Mouse (Mus musculus): ENCODE measurements at regions not wholly inside any gene's neighbourhood (a gene's known extent, or its start where the extent isn't known, plus 50 kb on each side); places are given as distances from the start of the nearest gene placed in this dataset.

GRCm38 (mm10) chr3:58166628-58167027 is 247.9 kb upstream of the Tsc22d2 start:
- TF ChIP-seq CTCF (IDR thresholded peaks at IDR 0.05; ENCODE audit: borderline replicate concordance, insufficient read depth, low read length) (no peak), POLR2A (IDR thresholded peaks at IDR 0.05; ENCODE audit: low read depth, low read length) (no peak)
- H3K27ac ChIP-seq (ENCODE audit: insufficient read depth, low read length): no peak overlapping the region
- H3K4me3 ChIP-seq (ENCODE audit: insufficient read depth, low read length): no peak overlapping the region
- peaks cover 12% of the 10 kb centered on the region; the same call in 1 of the 2 replicates for H3K4me1 ChIP-seq (ENCODE audit: control insufficient read depth, insufficient read depth, low read length)

- Histone ChIP-seq H3K4me3 (ENCODE audit: insufficient read depth, low read length) (no peak overlapping the region), H3K27ac (ENCODE audit: insufficient read depth, low read length) (no peak overlapping the region), H3K4me1 (ENCODE audit: control insufficient read depth, insufficient read depth, low read length) (peaks cover 12% of the 10 kb centered on the region; the same call in 1 of the 2 replicates)
- TF ChIP-seq POLR2A (IDR thresholded peaks at IDR 0.05; ENCODE audit: low read depth, low read length): no peak
- TF ChIP-seq CTCF (IDR thresholded peaks at IDR 0.05; ENCODE audit: borderline replicate concordance, insufficient read depth, low read length): no peak
Observed at GRCm38 (mm10) chr3:58167121-58167520, 247.4 kb upstream of the Tsc22d2 start.

GRCm38 (mm10) chr3:58167761-58168290 is 246.7 kb upstream of the Tsc22d2 start:
- no peak overlapping the region for H3K4me3 ChIP-seq (ENCODE audit: insufficient read depth, low read length)
- H3K4me1 ChIP-seq (ENCODE audit: control insufficient read depth, insufficient read depth, low read length): peaks cover 14% of the 10 kb centered on the region; the same call in 1 of the 2 replicates
- TF ChIP-seq CTCF (IDR thresholded peaks at IDR 0.05; ENCODE audit: borderline replicate concordance, insufficient read depth, low read length) (no peak), POLR2A (IDR thresholded peaks at IDR 0.05; ENCODE audit: low read depth, low read length) (no peak)
- H3K27ac ChIP-seq (ENCODE audit: insufficient read depth, low read length): peak overlapping the region; percentile 74

GRCm38 (mm10) chr3:58168522-58169185 is 245.9 kb upstream of the Tsc22d2 start:
- Histone ChIP-seq H3K27ac (ENCODE audit: insufficient read depth, low read length) (peak overlapping the region; percentile 74), H3K4me3 (ENCODE audit: insufficient read depth, low read length) (no peak overlapping the region), H3K4me1 (ENCODE audit: control insufficient read depth, insufficient read depth, low read length) (peaks cover 14% of the 10 kb centered on the region; the same call in 1 of the 2 replicates)
- TF ChIP-seq CTCF (IDR thresholded peaks at IDR 0.05; ENCODE audit: borderline replicate concordance, insufficient read depth, low read length): no peak
- no peak for TF ChIP-seq POLR2A (IDR thresholded peaks at IDR 0.05; ENCODE audit: low read depth, low read length)

- Histone ChIP-seq H3K27ac (ENCODE audit: insufficient read depth, low read length) (no peak overlapping the region), H3K4me1 (ENCODE audit: control insufficient read depth, insufficient read depth, low read length) (0 out of 2 replicates have a peak, but pooled peaks cover 11% of the 10 kb centered on the region), H3K4me3 (ENCODE audit: insufficient read depth, low read length) (no peak overlapping the region)
- TF ChIP-seq CTCF (IDR thresholded peaks at IDR 0.05; ENCODE audit: borderline replicate concordance, insufficient read depth, low read length): no peak
- TF ChIP-seq POLR2A (IDR thresholded peaks at IDR 0.05; ENCODE audit: low read depth, low read length): no peak
Observed at GRCm38 (mm10) chr3:58169786-58170185, 244.7 kb upstream of the Tsc22d2 start.

GRCm38 (mm10) chr3:58172096-58172495 is 242.4 kb upstream of the Tsc22d2 start:
- Histone ChIP-seq H3K4me3 (ENCODE audit: insufficient read depth, low read length) (no peak overlapping the region), H3K27ac (ENCODE audit: insufficient read depth, low read length) (peak overlapping the region; percentile 5; the same call in 1 of the 2 replicates), H3K4me1 (ENCODE audit: control insufficient read depth, insufficient read depth, low read length) (0 out of 2 replicates have a peak, but pooled peaks cover 5% of the 10 kb centered on the region)
- TF ChIP-seq POLR2A (IDR thresholded peaks at IDR 0.05; ENCODE audit: low read depth, low read length) (no peak), CTCF (IDR thresholded peaks at IDR 0.05; ENCODE audit: borderline replicate concordance, insufficient read depth, low read length) (no peak)

- Histone ChIP-seq H3K27ac (ENCODE audit: insufficient read depth, low read length) (no peak overlapping the region), H3K4me3 (ENCODE audit: insufficient read depth, low read length) (no peak overlapping the region), H3K4me1 (ENCODE audit: control insufficient read depth, insufficient read depth, low read length) (0 out of 2 replicates have a peak, but pooled peaks cover 5% of the 10 kb centered on the region)
- no peak for TF ChIP-seq CTCF (IDR thresholded peaks at IDR 0.05; ENCODE audit: borderline replicate concordance, insufficient read depth, low read length)
- no peak for TF ChIP-seq POLR2A (IDR thresholded peaks at IDR 0.05; ENCODE audit: low read depth, low read length)
Observed at GRCm38 (mm10) chr3:58173821-58174220, 240.7 kb upstream of the Tsc22d2 start.

GRCm38 (mm10) chr3:58181715-58182114 is 232.8 kb upstream of the Tsc22d2 start:
- no peaks in the 10 kb centered on the region for H3K4me1 ChIP-seq (ENCODE audit: control insufficient read depth, insufficient read depth, low read length)
- no peak overlapping the region for H3K27ac ChIP-seq (ENCODE audit: insufficient read depth, low read length)
- TF ChIP-seq CTCF (IDR thresholded peaks at IDR 0.05; ENCODE audit: borderline replicate concordance, insufficient read depth, low read length) (no peak), POLR2A (IDR thresholded peaks at IDR 0.05; ENCODE audit: low read depth, low read length) (no peak)
- H3K4me3 ChIP-seq (ENCODE audit: insufficient read depth, low read length): no peak overlapping the region

GRCm38 (mm10) chr3:58182299-58182698 is 232.2 kb upstream of the Tsc22d2 start:
- H3K27ac ChIP-seq (ENCODE audit: insufficient read depth, low read length): no peak overlapping the region
- TF ChIP-seq CTCF (IDR thresholded peaks at IDR 0.05; ENCODE audit: borderline replicate concordance, insufficient read depth, low read length) (no peak), POLR2A (IDR thresholded peaks at IDR 0.05; ENCODE audit: low read depth, low read length) (no peak)
- H3K4me1 ChIP-seq (ENCODE audit: control insufficient read depth, insufficient read depth, low read length): no peaks in the 10 kb centered on the region
- no peak overlapping the region for H3K4me3 ChIP-seq (ENCODE audit: insufficient read depth, low read length)

- TF ChIP-seq CTCF (IDR thresholded peaks at IDR 0.05; ENCODE audit: borderline replicate concordance, insufficient read depth, low read length) (no peak), POLR2A (IDR thresholded peaks at IDR 0.05; ENCODE audit: low read depth, low read length) (no peak)
- no peak overlapping the region for H3K27ac ChIP-seq (ENCODE audit: insufficient read depth, low read length)
- no peak overlapping the region for H3K4me3 ChIP-seq (ENCODE audit: insufficient read depth, low read length)
Observed at GRCm38 (mm10) chr3:58183279-58183678, 231.2 kb upstream of the Tsc22d2 start.

More at GRCm38 (mm10) chr3:58183279-58183678, 231.2 kb upstream of the Tsc22d2 start:
- H3K4me1 ChIP-seq (ENCODE audit: control insufficient read depth, insufficient read depth, low read length): no peaks in the 10 kb centered on the region
